Mouse (Mus musculus) ES-E14 (cell line): Measurements from ENCODE around the gene Triap1. TPM values are rescaled to one million over a fixed set of nuclear protein-coding genes. Genes with fewer than 3 reads are reported as not detected.
A peak's percentile ranks its signal among the peaks of the same experiment; 100 is the strongest.

Experiments
- DNase-seq: peaks from one replicate; pipeline ENCODE4 v3.0.0-alpha.2; 2013; ENCODE audit warnings: low read depth, low spot score
- H3K27ac ChIP-seq: 2 replicates; pipeline ENCODE4 v1.5.1; 2012; ENCODE audit warnings: low read depth, mild to moderate bottlenecking, low read length, moderate library complexity, mixed read lengths; ENCODE audit not compliant: poor library complexity, insufficient read depth, severe bottlenecking
- H3K36me3 ChIP-seq: 2 replicates; pipeline ENCODE4 v1.6.1; 2012; ENCODE audit warnings: mild to moderate bottlenecking, low read length, moderate library complexity, mixed read lengths; ENCODE audit not compliant: control insufficient read depth, poor library complexity, insufficient read depth, severe bottlenecking
- H3K4me1 ChIP-seq, 2 experiments: fragments of 150-350 bp in 1 of 2; sonication (generic) in 1 of 2; 2 replicates each; pipeline ENCODE4 v1.6.1; 2012; ENCODE audit warnings: low read length in 2 of 2, mild to moderate bottlenecking in 1 of 2, mixed read lengths in 1 of 2; ENCODE audit not compliant: control insufficient read depth in 2 of 2, insufficient read depth in 2 of 2, poor library complexity in 1 of 2
- H3K4me3 ChIP-seq, 2 experiments: fragments of 150-350 bp in 1 of 2; sonication (generic) in 1 of 2; 2 replicates each; pipeline ENCODE4 v1.5.1; 2012; ENCODE audit warnings: low read length in 2 of 2, low read depth in 1 of 2, mild to moderate bottlenecking in 1 of 2, mixed read lengths in 1 of 2; ENCODE audit not compliant: insufficient read depth in 1 of 2, poor library complexity in 1 of 2, severe bottlenecking in 1 of 2
- H3K9ac ChIP-seq: 2 replicates; pipeline ENCODE4 v1.6.1; 2012; ENCODE audit warnings: low read depth, mild to moderate bottlenecking, low read length, mixed read lengths; ENCODE audit not compliant: poor library complexity, insufficient read depth, severe bottlenecking
- H3K9me3 ChIP-seq: fragments of 150-350 bp; sonication (generic); 2 replicates; pipeline ENCODE4 v1.6.1; 2012; ENCODE audit warnings: low read depth, mild to moderate bottlenecking, low read length; ENCODE audit not compliant: control insufficient read depth, insufficient read depth
- CHD2 ChIP-seq: IDR thresholded peaks from 2 replicates; pipeline ENCODE4 v1.6.1; 2014; ENCODE audit warnings: mild to moderate bottlenecking, low read depth, low read length, inconsistent platforms
- HCFC1 ChIP-seq: IDR thresholded peaks from 2 replicates; pipeline ENCODE4 v1.6.1; 2012; ENCODE audit warnings: low read length, inconsistent platforms, borderline replicate concordance; ENCODE audit not compliant: insufficient read depth
- MAFK ChIP-seq: IDR thresholded peaks from 2 replicates; pipeline ENCODE4 v1.6.1; 2014; ENCODE audit warnings: mild to moderate bottlenecking, low read depth, low read length, inconsistent platforms; ENCODE audit not compliant: insufficient read depth
- ZC3H11A ChIP-seq: IDR thresholded peaks from 2 replicates; pipeline ENCODE4 v1.6.1; 2012; ENCODE audit warnings: low read depth, mild to moderate bottlenecking, inconsistent platforms, low read length, borderline replicate concordance
- ZNF384 ChIP-seq: IDR thresholded peaks from 2 replicates; pipeline ENCODE4 v1.6.1; 2012; ENCODE audit warnings: low read depth, low read length, inconsistent platforms
- in situ Hi-C, 2 experiments: fragments of 600-800 bp; cut with MboI; formaldehyde crosslinking; loops; one replicate each; pipeline ENCODE4 v1.15.1; 2025; ENCODE audit warnings: low sequenced_read_pairs in 2 of 2, inconsistent platforms in 1 of 2; ENCODE audit not compliant: unreplicated experiment in 2 of 2
- total RNA-seq: library from RNA; depleted of rRNA; stranded (reverse); fragments of 300-350 nt; gene quantifications from 2 replicates; pipeline ENCODE4 v1.2.3, GENCODE M21; 2012

Triap1 gene
- total RNA-seq, 1 experiment: 30.7 TPM

GRCm38 (mm10) chr5:115327610-115328548, 13.1 kb upstream of the Triap1 start:
- no peak for TF ChIP-seq ZC3H11A
- TF ChIP-seq HCFC1: no peak
- TF ChIP-seq MAFK: no peak
- TF ChIP-seq CHD2: no peak
- no peak for TF ChIP-seq ZNF384
- Histone ChIP-seq H3K9me3 (no peaks in the 10 kb centered on the region), H3K36me3 (peaks cover 21% of the 10 kb centered on the region), H3K9ac (peak overlapping the region; percentile 99), H3K4me3 (peak overlapping the region; percentile 86 to 99), H3K27ac (peak overlapping the region; percentile 83; the same call in 1 of the 2 replicates), H3K4me1 (peaks cover 0 to 2% of the 10 kb centered on the region in 2 experiments; a peak in 3 of 4 replicates)
- in situ Hi-C loops: no loop called here
- no peak for DNase-seq

GRCm38 (mm10) chr5:115330955-115331354, 10.1 kb upstream of the Triap1 start:
- Histone ChIP-seq H3K9me3 (no peaks in the 10 kb centered on the region), H3K36me3 (peaks cover 31% of the 10 kb centered on the region), H3K27ac (no peak overlapping the region), H3K4me3 (no peak overlapping the region), H3K9ac (no peak overlapping the region), H3K4me1 (peaks cover 0 to 2% of the 10 kb centered on the region in 2 experiments; a peak in 3 of 4 replicates)
- no peak for TF ChIP-seq ZNF384
- no peak for TF ChIP-seq CHD2
- no peak for TF ChIP-seq ZC3H11A
- TF ChIP-seq MAFK: no peak
- no peak for TF ChIP-seq HCFC1
- no peak for DNase-seq
- in situ Hi-C loops: no loop called here

GRCm38 (mm10) chr5:115333626-115334025, 7.4 kb upstream of the Triap1 start:
- H3K4me1 ChIP-seq: peaks cover 0 to under 1% of the 10 kb centered on the region in 2 experiments; a peak in 3 of 4 replicates
- H3K9me3 ChIP-seq: no peaks in the 10 kb centered on the region
- TF ChIP-seq MAFK (no peak), ZC3H11A (no peak), HCFC1 (no peak), CHD2 (no peak), ZNF384 (no peak)
- H3K27ac ChIP-seq: no peak overlapping the region
- no peak overlapping the region for H3K9ac ChIP-seq
- no peak for DNase-seq
- in situ Hi-C loops: no loop called here
- no peak overlapping the region for H3K4me3 ChIP-seq
- peaks cover 31% of the 10 kb centered on the region for H3K36me3 ChIP-seq

GRCm38 (mm10) chr5:115340007-115340406, 1.0 kb upstream of the Triap1 start:
- peaks cover 25% of the 10 kb centered on the region for H3K36me3 ChIP-seq
- TF ChIP-seq ZNF384 (no peak), HCFC1 (no peak), CHD2 (no peak), MAFK (no peak), ZC3H11A (no peak)
- no peak overlapping the region for H3K27ac ChIP-seq
- no peak overlapping the region for H3K9ac ChIP-seq
- no peaks in the 10 kb centered on the region for H3K9me3 ChIP-seq
- peaks cover 2% of the 10 kb centered on the region in 2 experiments; a peak in 2 of 4 replicates for H3K4me1 ChIP-seq
- no peak for DNase-seq
- peak overlapping the region in 1 of 2 experiments; percentile 95; a peak in 1 of 4 replicates for H3K4me3 ChIP-seq
- in situ Hi-C loops: no loop called here
